8 mouse cellular contexts compared by ENCODE assay signal in the genomic region with DNA sequence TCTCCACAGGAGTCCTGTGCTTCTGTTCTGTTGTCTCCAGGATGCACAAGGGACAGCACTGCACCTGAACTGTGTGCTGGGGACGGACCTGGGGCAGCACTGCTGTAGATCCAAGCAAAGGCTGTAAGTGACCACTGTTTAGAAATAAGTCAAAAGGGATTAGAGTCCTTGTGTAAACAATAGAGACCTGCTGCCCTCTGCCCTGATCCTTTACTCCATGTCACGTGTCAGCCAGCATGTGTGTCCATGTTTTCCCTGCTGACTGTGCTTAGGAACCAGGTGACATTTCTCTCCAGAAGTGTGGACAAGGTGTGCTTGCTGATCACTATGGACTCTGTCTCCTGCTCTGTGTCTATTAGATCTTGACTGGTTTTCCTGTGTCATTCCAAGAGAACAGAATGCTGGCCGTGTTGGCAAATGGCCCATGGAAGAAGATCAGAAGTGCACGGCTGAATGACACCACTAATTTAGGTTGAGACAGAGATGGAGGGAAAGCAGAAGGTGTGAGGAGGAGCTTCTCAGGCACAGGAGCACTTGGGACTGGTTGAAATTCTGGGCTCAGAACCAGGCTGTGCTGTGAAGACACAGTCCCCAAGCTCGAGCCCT. TPM values are rescaled to one million over a fixed set of nuclear protein-coding genes. Genes with fewer than 3 reads are reported as not detected.
"Had no signal": no experiment of that assay in that cellular context is flagged by ENCODE, and none has a peak within 500 bp of the region (broad histone marks: within the 10 kb centered on the region; RNA-seq: fewer than 3 reads in every experiment).

No protein-coding gene starts in this region.

RNA-seq across cellular contexts. Expression of a gene that starts 10.3 kb away (rescaled TPM):
- polyA plus RNA-seq: limb, embryonic 13.5 days; liver, embryonic 11.5 days; macrophage; midbrain, embryonic 11.5 days; midbrain, embryonic 15.5 days; neural tube, embryonic 12.5 days; stomach, postnatal 0 days had no signal

RNA-seq across cellular contexts. Expression of a gene that starts 25.7 kb away (rescaled TPM):
- polyA plus RNA-seq: limb, embryonic 13.5 days; liver, embryonic 11.5 days; lung, embryonic 15.5 days; midbrain, embryonic 11.5 days; midbrain, embryonic 15.5 days; neural tube, embryonic 12.5 days had no signal

RNA-seq across cellular contexts. Expression of a gene that starts 42.7 kb away (rescaled TPM):
- polyA plus RNA-seq: limb, embryonic 13.5 days; liver, embryonic 11.5 days; lung, embryonic 15.5 days; macrophage; midbrain, embryonic 11.5 days; midbrain, embryonic 15.5 days; neural tube, embryonic 12.5 days; stomach, postnatal 0 days had no signal
